Mouse (Mus musculus): ENCODE data around the gene Lgr6.

DNA sequence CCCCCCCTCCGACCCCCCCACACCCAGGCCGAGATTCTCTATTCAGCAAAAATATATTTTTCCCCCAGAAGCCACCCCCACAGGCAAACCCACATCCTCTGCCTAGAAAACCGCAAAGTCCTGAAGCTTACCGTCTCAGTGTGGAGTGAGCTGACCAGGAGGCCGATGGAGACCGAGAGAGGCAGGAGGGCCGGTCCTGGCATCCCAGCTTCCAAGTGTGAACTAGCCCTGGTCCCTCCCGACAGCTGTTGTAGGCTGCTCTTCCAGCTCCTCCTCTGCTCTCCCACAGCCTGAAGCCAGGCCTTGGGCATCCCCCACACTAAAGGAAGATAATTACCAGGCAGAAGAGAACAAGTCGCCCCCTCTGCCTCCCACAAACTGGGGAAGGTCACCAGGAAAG lies 23.9 kb upstream of the Lgr6 start:
- no peak for TF ChIP-seq CTCF (IDR thresholded peaks at IDR 0.05; ENCODE audit: low read depth, low read length)
- TF ChIP-seq POLR2A (IDR thresholded peaks at IDR 0.05; ENCODE audit: borderline replicate concordance, low read depth, low read length): no peak

All from bone marrow macrophage, adult 2 months (primary cell).